Mouse (Mus musculus) limb, embryonic 10.5 days (tissue): ENCODE results near the gene Lrp10. TPM values are rescaled to one million over a fixed set of nuclear protein-coding genes. Genes with fewer than 3 reads are reported as not detected.

Source experiments
- DNase-seq: peaks from one replicate; pipeline ENCODE4 v3.0.0-alpha.2; 2017; ENCODE audit warnings: low spot score
- H3K27ac ChIP-seq: fragments of 300-500 bp; sonication (generic); 2 replicates; pipeline ENCODE4 v1.5.1; 2016; ENCODE audit warnings: mild to moderate bottlenecking
- H3K27me3 ChIP-seq: fragments of 300-500 bp; sonication (generic); 2 replicates; pipeline ENCODE4 v1.6.1; 2016; ENCODE audit warnings: low read depth, mild to moderate bottlenecking; ENCODE audit not compliant: poor library complexity, severe bottlenecking
- H3K36me3 ChIP-seq: fragments of 300-500 bp; sonication (generic); 2 replicates; pipeline ENCODE4 v1.6.1; 2016; ENCODE audit warnings: mild to moderate bottlenecking, moderate library complexity
- H3K4me1 ChIP-seq: fragments of 300-500 bp; sonication (generic); 2 replicates; pipeline ENCODE4 v1.6.1; 2016
- H3K4me3 ChIP-seq: fragments of 300-500 bp; sonication (generic); 2 replicates; pipeline ENCODE4 v1.5.1; 2016; ENCODE audit warnings: mild to moderate bottlenecking, moderate library complexity
- H3K9me3 ChIP-seq: fragments of 300-500 bp; sonication (generic); replicated peaks from 2 replicates; pipeline ENCODE4 v1.6.1; 2016; ENCODE audit warnings: mild to moderate bottlenecking
- WGBS: fragments of 180-500 bp; shearing (Covaris S2); methylation state at CpG from one replicate; pipeline ENCODE4 v1.1.7; 2016; 5-methylcytosine and 5-hydroxymethylcytosine counted together
- polyA plus RNA-seq: library from polyadenylated mRNA; unstranded; fragments of >200 nt; fragmentation: Nextera tagmentation; extraction: Ambion mirVana; gene quantifications from 2 replicates; pipeline ENCODE4 v1.2.1, GENCODE M21; 2016

Gene Lrp10
- polyA plus RNA-seq, 1 experiment from 2014 or later = 23.9 TPM

GRCm38 (mm10) chr14:54464293-54465005, 512 bp downstream of the Lrp10 start:
- WGBS = under 1% methylated on average over 57 of the region's 57 CpGs
- Histone ChIP-seq H3K27ac (peak overlapping the region; percentile 86), H3K36me3 (peaks cover 23% of the 10 kb centered on the region), H3K4me1 (peaks cover 19% of the 10 kb centered on the region), H3K4me3 (peak overlapping the region; percentile 86), H3K27me3 (no peaks in the 10 kb centered on the region), H3K9me3 (no peaks in the 10 kb centered on the region)
- peak; percentile 76 for DNase-seq

DNA sequence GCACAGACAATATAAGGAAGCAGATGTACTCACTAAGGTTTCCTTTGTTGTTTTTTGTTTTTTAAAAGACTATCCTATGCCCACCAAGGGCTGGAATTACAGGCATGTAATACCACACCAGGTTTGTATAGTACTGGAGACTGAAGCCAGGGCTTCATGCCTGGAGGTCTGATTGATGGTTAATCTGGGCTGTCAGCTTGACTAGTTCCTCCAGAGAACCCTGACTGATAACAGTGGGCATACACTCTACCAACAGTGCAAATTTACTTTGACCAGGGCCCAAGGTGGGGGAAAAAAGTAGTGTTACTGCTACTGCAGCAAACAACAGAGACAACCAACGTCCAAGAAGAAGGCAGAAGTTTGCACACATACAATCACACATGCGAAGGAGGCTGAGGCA, 7.5 kb downstream of the Lrp10 start:
- H3K36me3 ChIP-seq = peaks cover 33% of the 10 kb centered on the region

DNA sequence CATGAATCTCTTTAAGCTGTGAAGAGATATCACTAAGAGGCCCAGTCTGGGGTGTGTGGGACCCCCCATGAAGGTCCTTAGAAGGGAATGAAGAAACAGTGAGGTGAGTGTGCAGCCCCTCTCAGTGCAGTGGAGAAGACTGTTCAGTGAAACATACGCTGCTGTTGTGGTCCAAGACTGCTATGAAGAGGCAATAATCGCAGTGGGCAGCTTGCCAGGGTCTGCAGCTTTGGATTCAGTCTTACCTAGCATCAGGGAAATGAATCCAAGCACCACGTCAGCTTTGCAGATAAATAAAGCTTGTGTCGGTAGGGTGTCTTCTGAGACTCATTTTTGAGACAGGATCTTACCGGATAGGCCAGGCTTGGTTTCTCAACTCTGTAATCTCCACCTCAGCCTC, 8.7 kb downstream of the Lrp10 start:
- H3K36me3 ChIP-seq = peaks cover 28% of the 10 kb centered on the region
- H3K4me1 ChIP-seq = peaks cover 21% of the 10 kb centered on the region
- no peak for DNase-seq
- H3K27me3 ChIP-seq = peaks cover 21% of the 10 kb centered on the region
- no peaks in the 10 kb centered on the region for H3K9me3 ChIP-seq
- H3K4me3 ChIP-seq = no peak overlapping the region
- no peak overlapping the region for H3K27ac ChIP-seq
- WGBS = 82% methylated on average over 5 of the region's 5 CpGs

More for the DNA sequence above, 7.5 kb downstream of the Lrp10 start:
- Histone ChIP-seq H3K9me3 (no peaks in the 10 kb centered on the region), H3K27ac (no peak overlapping the region), H3K4me3 (no peak overlapping the region), H3K4me1 (peaks cover 19% of the 10 kb centered on the region), H3K27me3 (peaks cover 9% of the 10 kb centered on the region)
- no peak for DNase-seq
- WGBS = 83% methylated on average over 2 of the region's 2 CpGs

DNA sequence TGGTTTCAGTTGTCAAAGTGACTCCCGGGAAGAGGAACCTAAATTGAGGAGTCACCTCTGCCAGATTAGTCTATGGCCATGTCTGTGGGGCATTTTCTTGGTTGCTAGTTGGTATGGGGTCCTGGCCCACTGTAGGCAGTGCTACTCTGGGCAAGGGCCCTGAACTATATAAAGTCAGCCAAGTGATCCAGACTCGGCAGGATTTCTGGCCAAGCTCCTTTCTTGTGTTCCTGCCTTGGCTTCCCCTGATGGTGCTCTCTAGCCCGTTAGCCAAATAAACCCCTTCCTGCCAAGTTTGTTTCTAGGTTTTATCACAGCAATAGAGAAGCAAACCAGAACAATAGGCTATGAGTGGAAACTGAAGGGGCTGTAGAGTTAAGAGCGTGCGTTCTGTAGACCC, 10.8 kb downstream of the Lrp10 start:
- peaks cover 41% of the 10 kb centered on the region for H3K27me3 ChIP-seq
- 84% methylated on average over 5 of the region's 5 CpGs for WGBS
- H3K36me3 ChIP-seq = peaks cover 7% of the 10 kb centered on the region
- no peak overlapping the region for H3K27ac ChIP-seq
- H3K4me3 ChIP-seq = no peak overlapping the region
- DNase-seq = no peak
- H3K4me1 ChIP-seq = peaks cover 30% of the 10 kb centered on the region
- no peaks in the 10 kb centered on the region for H3K9me3 ChIP-seq

DNA sequence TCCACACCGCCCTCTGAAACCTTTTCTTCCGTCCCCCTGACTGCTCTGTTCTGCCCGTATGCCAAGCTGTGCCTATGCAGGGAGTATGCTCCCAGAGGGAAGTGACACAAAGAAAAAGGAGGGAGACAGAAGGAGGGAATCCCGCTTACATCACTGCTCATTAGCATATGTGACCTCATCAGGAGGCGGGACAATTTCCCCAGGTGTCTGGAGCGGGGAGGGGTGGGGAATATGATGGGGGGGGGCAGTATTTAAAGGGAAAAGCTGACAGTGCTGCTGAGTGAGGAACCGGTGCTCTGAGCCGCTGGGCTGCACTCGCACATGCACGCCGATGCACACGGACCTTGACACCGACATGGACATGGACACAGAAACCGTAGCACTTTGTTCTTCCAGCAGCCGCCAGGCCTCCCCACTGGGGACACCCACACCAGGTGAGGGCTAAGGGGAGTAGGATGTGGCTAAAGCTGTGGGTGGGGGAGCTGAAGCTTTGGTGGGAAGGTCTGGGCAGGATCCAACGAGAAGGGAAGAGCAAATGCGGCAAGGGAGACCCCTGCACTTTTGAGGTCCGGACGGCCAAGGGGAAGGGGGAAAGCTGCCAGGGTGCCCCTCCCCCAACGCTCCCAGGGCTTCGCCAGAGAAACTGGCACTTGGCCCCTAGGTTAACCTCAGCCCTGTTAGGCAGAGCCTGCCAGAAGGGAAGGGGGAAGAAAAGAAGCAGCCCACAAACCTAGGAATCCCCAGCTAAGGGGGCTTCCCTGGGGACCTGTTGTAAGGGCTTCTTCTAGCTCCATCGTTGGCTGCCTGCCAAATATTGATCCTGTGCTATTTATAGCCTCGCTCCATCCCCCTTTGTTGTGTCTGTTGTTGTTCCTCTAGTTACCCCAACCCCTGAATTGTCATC, 12.3 kb downstream of the Lrp10 start, which contains the start of gene Rem2:
Gene Rem2, plus strand, starts transcription at position 160 of the 904 bp plus-strand sequence.
- H3K4me1 ChIP-seq = peaks cover 40% of the 10 kb centered on the region
- H3K36me3 ChIP-seq = no peaks in the 10 kb centered on the region
- DNase-seq = peak; percentile 63
- no peaks in the 10 kb centered on the region for H3K9me3 ChIP-seq
- H3K27ac ChIP-seq = peak within 1 kb of the TSS; percentile 75
- 2% methylated on average over 23 of the region's 23 CpGs for WGBS
- peaks cover 56% of the 10 kb centered on the region for H3K27me3 ChIP-seq
- peak within 1 kb of the TSS; percentile 57 for H3K4me3 ChIP-seq

DNA sequence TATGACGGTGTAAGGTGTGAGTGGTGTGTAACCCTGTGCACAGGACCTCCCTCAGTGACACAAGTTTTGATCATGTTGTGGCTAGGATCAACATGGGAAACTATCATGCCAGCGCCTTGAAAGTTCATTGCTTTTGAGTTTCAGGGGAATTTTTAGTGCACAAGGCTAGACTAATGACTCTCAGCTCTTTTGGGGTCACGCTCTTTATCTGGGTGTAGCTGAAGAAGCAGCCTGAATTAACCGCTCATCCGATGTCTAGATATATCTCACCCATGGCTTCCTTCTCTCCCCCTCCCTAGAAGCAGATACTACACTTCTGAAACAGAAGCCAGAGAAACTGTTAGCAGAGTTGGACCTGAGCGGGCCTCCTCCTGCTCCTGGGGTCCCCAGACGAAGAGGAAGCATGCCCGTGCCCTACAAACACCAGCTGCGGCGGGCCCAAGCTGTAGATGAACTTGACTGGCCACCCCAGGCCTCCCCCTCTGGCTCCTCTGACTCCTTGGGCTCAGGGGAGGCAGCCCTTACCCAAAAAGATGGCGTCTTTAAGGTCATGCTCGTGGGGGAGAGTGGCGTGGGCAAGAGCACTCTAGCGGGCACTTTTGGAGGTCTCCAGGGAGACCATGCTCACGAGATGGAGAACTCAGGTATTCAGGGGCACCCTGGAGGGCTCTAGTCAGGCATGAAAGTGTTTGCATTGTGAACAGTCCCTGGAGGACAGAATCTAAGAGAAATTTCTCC, 13.4 kb downstream of the Lrp10 start:
- Histone ChIP-seq H3K4me3 (peak overlapping the region; percentile 57), H3K36me3 (no peaks in the 10 kb centered on the region), H3K4me1 (peaks cover 40% of the 10 kb centered on the region), H3K9me3 (no peaks in the 10 kb centered on the region), H3K27ac (no peak overlapping the region), H3K27me3 (peaks cover 57% of the 10 kb centered on the region)
- no peak for DNase-seq
- 71% methylated on average over 15 of the region's 15 CpGs for WGBS

GRCm38 (mm10) chr14:54479451-54479920, 15.5 kb downstream of the Lrp10 start:
- WGBS = under 1% methylated on average over 40 of the region's 40 CpGs
- no peaks in the 10 kb centered on the region for H3K9me3 ChIP-seq

GRCm38 (mm10) chr14:54480673-54481072, 16.7 kb downstream of the Lrp10 start:
- WGBS = 71% methylated on average over 6 of the region's 6 CpGs
- DNase-seq = no peak
- Histone ChIP-seq H3K9me3 (no peaks in the 10 kb centered on the region), H3K36me3 (no peaks in the 10 kb centered on the region), H3K4me3 (no peak overlapping the region), H3K27ac (no peak overlapping the region), H3K4me1 (peaks cover 36% of the 10 kb centered on the region), H3K27me3 (peaks cover 50% of the 10 kb centered on the region)

More at GRCm38 (mm10) chr14:54479451-54479920, 15.5 kb downstream of the Lrp10 start:
- Histone ChIP-seq H3K27me3 (peaks cover 57% of the 10 kb centered on the region), H3K4me1 (peaks cover 40% of the 10 kb centered on the region), H3K27ac (peak overlapping the region; percentile 84), H3K4me3 (peak overlapping the region; percentile 58), H3K36me3 (no peaks in the 10 kb centered on the region)
- peak; percentile 62 for DNase-seq

DNA sequence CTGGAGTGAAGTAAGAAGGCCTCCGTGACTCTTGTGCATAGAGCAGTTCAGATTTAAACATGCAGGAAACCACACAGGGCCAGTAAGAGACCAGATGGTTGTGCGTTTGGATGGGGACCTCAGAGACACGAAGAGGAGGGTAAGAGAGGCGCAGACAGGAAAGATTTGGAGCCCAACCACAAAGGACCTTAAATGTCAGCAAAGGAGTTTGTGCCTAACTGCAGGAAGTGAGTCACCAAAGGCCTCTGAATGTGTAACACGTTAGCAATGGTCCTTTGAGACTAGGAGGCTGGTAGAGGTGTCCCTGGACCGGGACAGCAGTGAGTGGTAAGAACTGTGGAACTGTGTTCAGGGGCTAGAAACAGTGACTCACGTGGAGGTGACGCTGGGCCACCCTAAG, 17.5 kb downstream of the Lrp10 start:
- Histone ChIP-seq H3K4me3 (no peak overlapping the region), H3K4me1 (peaks cover 28% of the 10 kb centered on the region), H3K9me3 (no peaks in the 10 kb centered on the region), H3K27ac (no peak overlapping the region), H3K27me3 (peaks cover 49% of the 10 kb centered on the region), H3K36me3 (no peaks in the 10 kb centered on the region)
- WGBS = 86% methylated on average over 8 of the region's 8 CpGs
- DNase-seq = no peak

GRCm38 (mm10) chr14:54482498-54482897, 18.6 kb downstream of the Lrp10 start:
- DNase-seq = peak; percentile 68
- no peak overlapping the region for H3K27ac ChIP-seq
- WGBS = 45% methylated on average over 9 of the region's 9 CpGs
- no peak overlapping the region for H3K4me3 ChIP-seq
- H3K4me1 ChIP-seq = peaks cover 22% of the 10 kb centered on the region
- peaks cover 38% of the 10 kb centered on the region for H3K27me3 ChIP-seq
- no peaks in the 10 kb centered on the region for H3K9me3 ChIP-seq
- no peaks in the 10 kb centered on the region for H3K36me3 ChIP-seq

DNA sequence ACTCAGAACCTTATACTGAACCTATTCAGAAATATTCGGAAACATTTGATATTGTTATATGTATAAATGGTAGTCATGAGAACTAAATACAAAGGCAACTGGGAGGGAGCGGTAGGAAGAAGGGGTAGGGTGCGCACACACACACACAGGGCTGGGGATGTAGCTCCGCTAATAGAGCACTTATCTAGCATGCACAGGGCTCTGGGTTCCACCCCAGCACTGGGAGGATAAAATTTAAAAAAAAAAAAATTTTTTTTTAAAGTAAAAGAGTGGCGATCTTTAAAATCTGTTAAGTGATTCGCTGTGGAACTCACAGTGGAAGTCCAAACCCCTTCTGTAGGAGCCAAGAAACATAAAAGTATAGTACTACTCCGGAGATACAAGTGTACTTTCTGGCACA, 22.0 kb downstream of the Lrp10 start:
- 94% methylated on average over 7 of the region's 7 CpGs for WGBS
- no peak for DNase-seq

DNA sequence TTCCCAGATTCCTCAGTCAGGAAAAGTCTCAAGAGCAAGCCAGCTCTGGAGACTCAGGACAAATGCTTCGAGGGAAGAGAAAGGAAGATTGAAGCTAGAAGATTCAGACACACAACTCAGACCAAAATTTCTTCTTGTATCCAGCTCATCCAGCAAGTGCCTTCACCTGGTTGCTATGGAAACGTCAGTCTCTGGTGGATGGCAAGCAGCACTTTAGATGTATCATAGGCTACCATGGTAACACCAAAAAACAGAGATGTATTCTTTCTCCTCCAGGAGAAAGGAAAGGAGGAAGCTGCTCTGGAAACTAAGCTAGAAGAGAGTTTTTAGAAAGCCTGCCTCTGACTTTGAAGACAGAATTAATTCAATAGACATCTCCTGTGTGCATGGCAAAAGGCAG, 23.8 kb downstream of the Lrp10 start:
- Histone ChIP-seq H3K27ac (no peak overlapping the region), H3K9me3 (no peaks in the 10 kb centered on the region), H3K36me3 (no peaks in the 10 kb centered on the region), H3K4me1 (no peaks in the 10 kb centered on the region), H3K4me3 (no peak overlapping the region), H3K27me3 (no peaks in the 10 kb centered on the region)
- WGBS = 76% methylated on average over 2 of the region's 2 CpGs
- DNase-seq = no peak

More for the DNA sequence above, 22.0 kb downstream of the Lrp10 start:
- Histone ChIP-seq H3K27me3 (peaks cover 4% of the 10 kb centered on the region; the same call in 1 of the 2 replicates), H3K4me1 (no peaks in the 10 kb centered on the region), H3K4me3 (no peak overlapping the region), H3K36me3 (no peaks in the 10 kb centered on the region), H3K9me3 (no peaks in the 10 kb centered on the region), H3K27ac (no peak overlapping the region)
